Mouse (Mus musculus): Measurements from ENCODE around the gene Wnt3. TPM values are rescaled to one million over a fixed set of nuclear protein-coding genes. Genes with fewer than 3 reads are reported as not detected.

The Wnt3 gene
- polyA plus RNA-seq, 1 experiment = 24.1 TPM

- Histone ChIP-seq H3K4me1 (ENCODE audit: control insufficient read depth, insufficient read depth, low read length) (no peaks in the 10 kb centered on the region), H3K36me3 (ENCODE audit: control insufficient read depth, insufficient read depth, low read length) (no peaks in the 10 kb centered on the region), H3K4me3 (ENCODE audit: control insufficient read depth, low read depth, low read length) (no peak overlapping the region), H3K27ac (ENCODE audit: control insufficient read depth, insufficient read depth, low read depth, low read length) (no peak overlapping the region), H3K27me3 (ENCODE audit: control insufficient read depth, insufficient read depth, low read length) (no peaks in the 10 kb centered on the region)
- TF ChIP-seq CTCF (IDR thresholded peaks at IDR 0.05; ENCODE audit: control insufficient read depth, insufficient read depth, insufficient replicate concordance, low read depth, low read length) = no peak
- no peak for TF ChIP-seq POLR2A (IDR thresholded peaks at IDR 0.05; ENCODE audit: control insufficient read depth, low read depth, low read length)
These were observed 16.0 kb downstream of the Wnt3 start for GRCm38 (mm10) chr11:103789951-103790350.

- Histone ChIP-seq H3K27me3 (ENCODE audit: control insufficient read depth, insufficient read depth, low read length) (no peaks in the 10 kb centered on the region), H3K4me3 (ENCODE audit: control insufficient read depth, low read depth, low read length) (no peak overlapping the region), H3K4me1 (ENCODE audit: control insufficient read depth, insufficient read depth, low read length) (no peaks in the 10 kb centered on the region), H3K27ac (ENCODE audit: control insufficient read depth, insufficient read depth, low read depth, low read length) (no peak overlapping the region), H3K36me3 (ENCODE audit: control insufficient read depth, insufficient read depth, low read length) (no peaks in the 10 kb centered on the region)
- TF ChIP-seq POLR2A (IDR thresholded peaks at IDR 0.05; ENCODE audit: control insufficient read depth, low read depth, low read length) (no peak), CTCF (IDR thresholded peaks at IDR 0.05; ENCODE audit: control insufficient read depth, insufficient read depth, insufficient replicate concordance, low read depth, low read length) (no peak)
These were observed 27.2 kb downstream of the Wnt3 start for GRCm38 (mm10) chr11:103801128-103801527.

- H3K4me1 ChIP-seq (ENCODE audit: control insufficient read depth, insufficient read depth, low read length) = no peaks in the 10 kb centered on the region
- TF ChIP-seq CTCF (IDR thresholded peaks at IDR 0.05; ENCODE audit: control insufficient read depth, insufficient read depth, insufficient replicate concordance, low read depth, low read length) (no peak), POLR2A (IDR thresholded peaks at IDR 0.05; ENCODE audit: control insufficient read depth, low read depth, low read length) (no peak)
- no peak overlapping the region for H3K27ac ChIP-seq (ENCODE audit: control insufficient read depth, insufficient read depth, low read depth, low read length)
- no peak overlapping the region for H3K4me3 ChIP-seq (ENCODE audit: control insufficient read depth, low read depth, low read length)
- H3K27me3 ChIP-seq (ENCODE audit: control insufficient read depth, insufficient read depth, low read length) = no peaks in the 10 kb centered on the region
- no peaks in the 10 kb centered on the region for H3K36me3 ChIP-seq (ENCODE audit: control insufficient read depth, insufficient read depth, low read length)
These were observed 30.2 kb downstream of the Wnt3 start for GRCm38 (mm10) chr11:103804126-103804525.

GRCm38 (mm10) chr11:103804804-103805203 is 30.9 kb downstream of the Wnt3 start:
- H3K27me3 ChIP-seq (ENCODE audit: control insufficient read depth, insufficient read depth, low read length) = no peaks in the 10 kb centered on the region; the same call in 1 of the 2 replicates
- no peak overlapping the region for H3K27ac ChIP-seq (ENCODE audit: control insufficient read depth, insufficient read depth, low read depth, low read length)
- no peak for TF ChIP-seq CTCF (IDR thresholded peaks at IDR 0.05; ENCODE audit: control insufficient read depth, insufficient read depth, insufficient replicate concordance, low read depth, low read length)

GRCm38 (mm10) chr11:103807966-103808365 is 34.0 kb downstream of the Wnt3 start:
- TF ChIP-seq POLR2A (IDR thresholded peaks at IDR 0.05; ENCODE audit: control insufficient read depth, low read depth, low read length) = no peak
- TF ChIP-seq CTCF (IDR thresholded peaks at IDR 0.05; ENCODE audit: control insufficient read depth, insufficient read depth, insufficient replicate concordance, low read depth, low read length) = no peak
- H3K4me1 ChIP-seq (ENCODE audit: control insufficient read depth, insufficient read depth, low read length) = peaks cover 8% of the 10 kb centered on the region
- H3K27ac ChIP-seq (ENCODE audit: control insufficient read depth, insufficient read depth, low read depth, low read length) = no peak overlapping the region
- no peaks in the 10 kb centered on the region; the same call in 1 of the 2 replicates for H3K27me3 ChIP-seq (ENCODE audit: control insufficient read depth, insufficient read depth, low read length)
- no peak overlapping the region for H3K4me3 ChIP-seq (ENCODE audit: control insufficient read depth, low read depth, low read length)
- no peaks in the 10 kb centered on the region for H3K36me3 ChIP-seq (ENCODE audit: control insufficient read depth, insufficient read depth, low read length)

More at GRCm38 (mm10) chr11:103804804-103805203, 30.9 kb downstream of the Wnt3 start:
- peaks cover 5% of the 10 kb centered on the region for H3K4me1 ChIP-seq (ENCODE audit: control insufficient read depth, insufficient read depth, low read length)
- no peaks in the 10 kb centered on the region for H3K36me3 ChIP-seq (ENCODE audit: control insufficient read depth, insufficient read depth, low read length)
- H3K4me3 ChIP-seq (ENCODE audit: control insufficient read depth, low read depth, low read length) = no peak overlapping the region

GRCm38 (mm10) chr11:103808771-103809610 is 35.0 kb downstream of the Wnt3 start:
- Histone ChIP-seq H3K27ac (ENCODE audit: control insufficient read depth, insufficient read depth, low read depth, low read length) (no peak overlapping the region), H3K4me3 (ENCODE audit: control insufficient read depth, low read depth, low read length) (peak overlapping the region; percentile 86), H3K36me3 (ENCODE audit: control insufficient read depth, insufficient read depth, low read length) (no peaks in the 10 kb centered on the region), H3K4me1 (ENCODE audit: control insufficient read depth, insufficient read depth, low read length) (peaks cover 8% of the 10 kb centered on the region), H3K27me3 (ENCODE audit: control insufficient read depth, insufficient read depth, low read length) (no peaks in the 10 kb centered on the region; the same call in 1 of the 2 replicates)
- no peak for TF ChIP-seq POLR2A (IDR thresholded peaks at IDR 0.05; ENCODE audit: control insufficient read depth, low read depth, low read length)
- no peak for TF ChIP-seq CTCF (IDR thresholded peaks at IDR 0.05; ENCODE audit: control insufficient read depth, insufficient read depth, insufficient replicate concordance, low read depth, low read length)

- TF ChIP-seq CTCF (IDR thresholded peaks at IDR 0.05; ENCODE audit: control insufficient read depth, insufficient read depth, insufficient replicate concordance, low read depth, low read length) = no peak
- no peak for TF ChIP-seq POLR2A (IDR thresholded peaks at IDR 0.05; ENCODE audit: control insufficient read depth, low read depth, low read length)
- no peak overlapping the region for H3K27ac ChIP-seq (ENCODE audit: control insufficient read depth, insufficient read depth, low read depth, low read length)
- H3K36me3 ChIP-seq (ENCODE audit: control insufficient read depth, insufficient read depth, low read length) = no peaks in the 10 kb centered on the region
- peak overlapping the region; percentile 86 for H3K4me3 ChIP-seq (ENCODE audit: control insufficient read depth, low read depth, low read length)
- H3K4me1 ChIP-seq (ENCODE audit: control insufficient read depth, insufficient read depth, low read length) = peaks cover 8% of the 10 kb centered on the region
- no peaks in the 10 kb centered on the region; the same call in 1 of the 2 replicates for H3K27me3 ChIP-seq (ENCODE audit: control insufficient read depth, insufficient read depth, low read length)
These were observed 36.0 kb downstream of the Wnt3 start for GRCm38 (mm10) chr11:103809611-103810598.

Measured in testis, adult 2 months (tissue).